Mouse (Mus musculus) G1E-ER4 (cell line): ENCODE data around the gene Uri1. TPM values are rescaled to one million over a fixed set of nuclear protein-coding genes. Genes with fewer than 3 reads are reported as not detected.

ENCODE experiments used
- GATA1 ChIP-seq: IDR thresholded peaks from one replicate; pipeline ENCODE4 v1.8.0; 2012; ENCODE audit warnings: low read length, inconsistent platforms
- polyA plus RNA-seq: library from polyadenylated mRNA; stranded (reverse); fragments of >175 nt; gene quantifications from 2 replicates; pipeline ENCODE4 v1.2.3, GENCODE M21; 2012

Gene Uri1
- polyA plus RNA-seq, 1 experiment, result 67.6 TPM

- no peak for TF ChIP-seq GATA1
These were observed 3.6 kb downstream of the Uri1 start for GRCm38 (mm10) chr7:38019770-38020169.

- TF ChIP-seq GATA1, result no peak
These were observed 4.0 kb downstream of the Uri1 start for GRCm38 (mm10) chr7:38019369-38019749.

DNA sequence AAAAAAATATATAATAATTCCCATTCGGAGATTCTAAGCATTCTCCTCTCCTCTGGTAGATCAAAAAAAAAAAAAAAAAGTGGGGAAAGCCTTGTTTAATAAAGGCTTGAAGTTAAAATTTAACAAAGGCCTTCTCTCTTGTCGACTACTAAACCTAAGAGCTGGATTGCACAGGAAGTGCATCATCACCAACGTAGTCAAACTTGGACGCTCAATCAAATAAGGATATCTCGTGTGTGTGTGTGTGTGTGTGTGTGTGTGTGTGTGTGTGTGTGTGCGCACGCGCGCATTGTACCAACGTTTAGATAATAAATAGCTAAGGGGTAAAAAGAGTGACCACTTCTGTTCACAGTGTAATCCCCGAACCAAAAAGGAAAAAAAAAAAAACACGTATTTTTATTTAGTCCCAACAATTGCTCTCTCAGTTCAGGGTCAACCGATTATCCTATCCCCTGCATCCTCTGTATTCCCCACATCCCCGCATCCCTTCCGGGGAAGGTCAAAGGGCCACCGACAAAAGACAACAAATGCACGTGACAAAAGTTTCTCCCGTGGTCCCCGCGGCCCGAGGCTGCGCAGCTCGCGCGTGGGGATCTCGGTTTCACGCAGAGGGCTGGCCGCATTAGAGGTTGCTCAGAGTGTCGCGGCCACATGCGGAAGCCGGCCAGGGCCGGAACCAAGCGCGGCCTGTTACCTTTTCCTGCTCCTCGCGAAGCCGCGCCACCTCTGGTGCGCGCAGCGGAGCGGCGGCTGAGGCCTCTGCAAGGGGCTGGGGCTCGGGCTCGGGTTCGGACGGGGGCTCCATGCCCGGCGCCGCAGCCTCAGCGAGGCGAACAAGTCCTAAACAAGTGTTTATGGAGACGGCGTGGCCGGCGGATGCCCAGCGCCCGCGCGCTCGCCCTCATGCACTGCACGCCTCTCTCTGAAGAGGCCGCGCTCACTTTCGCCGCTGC, 4.7 kb downstream of the Uri1 start:
- no peak for TF ChIP-seq GATA1

DNA sequence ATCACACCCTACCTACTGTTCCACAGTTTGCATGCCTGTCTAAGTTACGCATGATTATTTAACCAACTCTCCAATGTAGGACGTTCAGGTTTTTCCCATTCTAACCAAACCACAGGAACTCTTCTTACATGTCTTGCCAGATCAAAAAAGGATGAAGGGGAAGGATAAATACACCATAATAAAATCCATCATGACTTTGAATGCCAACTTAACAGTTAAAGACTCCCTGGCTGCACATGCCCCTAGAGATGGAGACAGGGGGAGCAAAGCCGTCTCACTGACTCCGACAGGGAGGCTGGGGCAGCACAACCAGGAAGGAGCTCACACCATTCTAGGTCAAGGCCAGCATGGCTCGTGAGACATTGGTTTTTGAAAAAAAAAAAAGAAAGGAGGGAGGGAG, 8.0 kb downstream of the Uri1 start:
- no peak for TF ChIP-seq GATA1

DNA sequence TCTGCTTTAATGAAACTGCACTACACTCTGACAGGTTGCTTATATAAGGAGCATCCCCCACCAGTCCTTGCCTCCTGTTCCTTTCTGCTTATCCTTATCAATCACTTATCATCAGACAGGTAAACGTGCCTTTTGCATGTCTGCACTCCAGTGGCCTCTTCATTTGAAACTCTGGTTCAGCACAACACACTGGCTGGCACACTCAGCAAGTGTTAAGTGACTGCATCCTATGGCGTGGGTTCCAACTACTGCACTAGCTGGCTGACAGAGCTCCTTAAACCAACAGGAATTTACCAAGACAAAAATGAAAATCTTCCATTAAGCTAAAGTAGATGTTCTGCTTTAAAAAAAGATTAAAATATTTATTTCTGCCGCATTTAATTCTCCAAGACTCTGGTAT, 9.4 kb downstream of the Uri1 start:
- no peak for TF ChIP-seq GATA1

DNA sequence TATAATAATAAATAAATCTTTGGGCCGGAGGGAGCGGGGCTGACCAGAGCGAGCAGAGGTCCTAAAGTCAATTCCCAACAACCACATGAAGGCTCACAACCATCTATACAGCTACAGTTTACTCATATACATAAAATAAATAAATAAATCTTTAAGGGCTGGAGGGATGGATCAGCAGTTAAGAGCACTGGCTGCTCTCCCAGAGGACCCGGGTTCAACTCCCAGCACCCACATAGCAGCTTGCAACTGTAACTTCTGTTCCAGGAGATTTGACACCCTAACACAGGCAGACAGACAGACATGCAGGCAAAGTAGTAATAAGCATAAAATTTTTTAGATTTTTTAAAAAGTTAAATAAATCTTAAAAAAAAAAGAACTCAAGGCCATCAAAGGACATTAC, 10.5 kb downstream of the Uri1 start:
- TF ChIP-seq GATA1, result no peak

DNA sequence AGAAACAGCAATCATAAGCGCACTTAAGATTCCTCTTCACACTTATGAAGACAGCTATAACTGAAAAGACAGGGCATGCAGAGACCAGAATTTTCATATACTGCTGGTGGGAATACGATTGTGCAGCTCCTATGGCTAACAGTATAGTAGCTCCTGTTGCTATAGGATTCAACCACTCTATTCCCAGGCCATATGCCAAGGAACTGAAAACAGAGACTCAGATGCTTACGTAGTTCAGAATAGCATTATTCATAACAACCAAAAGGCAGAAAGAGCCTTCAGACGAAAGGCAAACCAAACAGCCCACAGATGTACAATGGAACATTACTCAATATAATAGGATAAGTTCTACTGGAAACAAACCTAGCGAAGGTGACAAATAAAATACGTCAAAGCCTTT, 15.0 kb downstream of the Uri1 start:
- TF ChIP-seq GATA1, result no peak

GRCm38 (mm10) chr7:38002451-38002850, 20.9 kb downstream of the Uri1 start:
- TF ChIP-seq GATA1, result no peak

- no peak for TF ChIP-seq GATA1
These were observed 23.7 kb downstream of the Uri1 start for GRCm38 (mm10) chr7:37999691-38000090.

DNA sequence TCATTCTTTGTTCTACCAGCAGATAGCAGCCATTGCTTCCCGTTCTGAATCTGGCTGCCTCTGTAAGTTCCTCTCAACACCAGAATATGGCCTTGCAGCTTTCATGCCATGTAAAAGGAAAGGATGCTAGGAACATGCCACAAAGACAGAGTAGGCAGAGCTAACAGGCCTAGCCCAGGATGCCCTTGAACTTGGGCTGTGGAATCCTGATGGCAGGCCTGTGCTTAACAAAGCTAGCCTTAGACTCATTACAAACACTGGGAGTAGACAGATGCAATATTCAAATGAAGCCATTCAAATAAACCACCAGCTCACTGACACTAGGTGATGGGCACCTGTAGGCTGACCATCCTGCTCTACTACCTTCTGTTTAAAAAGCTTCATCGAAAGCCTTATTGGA, 30.5 kb downstream of the Uri1 start:
- TF ChIP-seq GATA1, result no peak

- no peak for TF ChIP-seq GATA1
These were observed 38.5 kb downstream of the Uri1 start for GRCm38 (mm10) chr7:37984866-37985265.

DNA sequence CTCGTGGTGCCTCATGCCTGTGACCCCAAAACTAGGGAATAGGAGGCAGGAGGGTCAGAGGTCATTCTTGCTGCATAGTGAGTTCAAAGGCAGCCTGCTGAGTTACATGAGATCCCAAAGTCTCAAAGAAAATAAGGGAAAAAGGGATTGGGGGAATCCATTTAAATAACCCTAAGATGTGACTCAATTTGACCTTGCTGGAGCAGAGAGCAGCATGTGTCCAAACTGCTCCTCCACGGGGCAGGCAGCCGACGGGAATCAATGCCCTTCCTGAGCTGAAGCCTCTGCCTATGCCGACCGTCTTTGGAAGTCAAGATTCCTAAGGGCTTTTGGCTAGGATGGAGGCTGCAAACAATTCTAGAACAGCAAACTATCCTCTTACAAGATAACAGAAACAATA, 39.9 kb downstream of the Uri1 start:
- no peak for TF ChIP-seq GATA1

GRCm38 (mm10) chr7:37979729-37980128, 43.6 kb downstream of the Uri1 start:
- no peak for TF ChIP-seq GATA1

- no peak for TF ChIP-seq GATA1
These were observed 44.9 kb downstream of the Uri1 start for GRCm38 (mm10) chr7:37978412-37978811.

- TF ChIP-seq GATA1, result no peak
These were observed 45.7 kb downstream of the Uri1 start for GRCm38 (mm10) chr7:37977676-37978075.

- no peak for TF ChIP-seq GATA1
These were observed 50.3 kb downstream of the Uri1 start for GRCm38 (mm10) chr7:37972999-37973555.

- TF ChIP-seq GATA1, result no peak
These were observed 50.8 kb downstream of the Uri1 start for GRCm38 (mm10) chr7:37972571-37972970.
